Mouse (Mus musculus) midbrain, embryonic 16.5 days (tissue): ENCODE measurements at regions not wholly inside any gene's neighbourhood (a gene's known extent, or its start where the extent isn't known, plus 50 kb on each side); places are given as distances from the start of the nearest gene placed in this dataset.

Experiments
- ATAC-seq: fragments of 200-750 bp; cut with Nextera tagmentation; 2 replicates; pipeline ENCODE4 v1.8.0; 2017; ENCODE audit warnings: moderate TSS enrichment
- H3K27ac ChIP-seq: fragments of 300-500 bp; sonication (generic); 2 replicates; pipeline ENCODE4 v1.5.1; 2014; ENCODE audit warnings: mild to moderate bottlenecking, low read length, mixed read lengths
- H3K27me3 ChIP-seq: fragments of 300-500 bp; sonication (generic); 2 replicates; pipeline ENCODE4 v1.6.1; 2014; ENCODE audit warnings: low read depth, low read length, mixed read lengths; ENCODE audit not compliant: control insufficient read depth, insufficient read depth
- H3K36me3 ChIP-seq: fragments of 300-500 bp; sonication (generic); 2 replicates; pipeline ENCODE4 v1.6.1; 2014; ENCODE audit warnings: mild to moderate bottlenecking, low read length, moderate library complexity, mixed read lengths; ENCODE audit not compliant: control insufficient read depth, insufficient read depth
- H3K4me1 ChIP-seq: fragments of 300-500 bp; sonication (generic); 2 replicates; pipeline ENCODE4 v1.6.1; 2014; ENCODE audit warnings: mild to moderate bottlenecking, low read length, mixed read lengths; ENCODE audit not compliant: control insufficient read depth, insufficient read depth
- H3K4me2 ChIP-seq: fragments of 300-500 bp; sonication (generic); 2 replicates; pipeline ENCODE4 v1.6.1; 2014; ENCODE audit warnings: mild to moderate bottlenecking, low read length, mixed read lengths
- H3K4me3 ChIP-seq: fragments of 300-500 bp; sonication (generic); 2 replicates; pipeline ENCODE4 v1.5.1; 2014; ENCODE audit warnings: low read depth, mild to moderate bottlenecking, low read length, moderate library complexity, mixed read lengths
- H3K9ac ChIP-seq: fragments of 300-500 bp; sonication (generic); 2 replicates; pipeline ENCODE4 v1.6.1; 2014; ENCODE audit warnings: low read depth, low read length, mixed read lengths
- H3K9me3 ChIP-seq: fragments of 300-500 bp; sonication (generic); replicated peaks from 2 replicates; pipeline ENCODE4 v1.6.1; 2014; ENCODE audit warnings: mild to moderate bottlenecking, low read length, mixed read lengths; ENCODE audit not compliant: control insufficient read depth, poor library complexity, severe bottlenecking
- WGBS: fragments of 180-500 bp; shearing (Covaris S2); extraction: QIAGEN DNeasy Blood & Tissue Kit; methylation state at CpG from one replicate; pipeline ENCODE4 v1.1.7; 2014; 5-methylcytosine and 5-hydroxymethylcytosine counted together

DNA sequence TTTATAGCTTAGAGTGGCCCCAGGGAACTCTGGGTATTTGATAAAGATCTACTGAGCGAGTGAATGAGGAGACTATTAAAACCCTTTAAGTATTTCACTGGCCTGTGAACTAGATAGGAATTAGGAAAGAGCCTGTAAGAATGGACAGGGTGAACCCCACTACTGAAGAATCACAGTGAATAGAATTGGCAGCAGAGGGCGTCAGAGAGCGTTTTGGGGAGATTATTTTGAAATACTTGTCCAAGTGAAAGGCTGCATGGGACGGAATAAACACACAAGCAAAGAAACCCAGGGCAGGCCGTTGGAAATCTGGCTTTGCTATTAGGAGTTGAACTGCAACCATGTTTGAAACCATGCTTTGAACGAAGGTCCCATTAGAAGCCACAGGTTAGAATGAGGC, 200.9 kb downstream of the Gxylt1 start:
- Histone ChIP-seq H3K4me3 (no peak overlapping the region), H3K4me2 (no peak overlapping the region), H3K9me3 (no peaks in the 10 kb centered on the region), H3K4me1 (no peaks in the 10 kb centered on the region), H3K27ac (no peak overlapping the region), H3K36me3 (no peaks in the 10 kb centered on the region), H3K27me3 (no peaks in the 10 kb centered on the region), H3K9ac (no peak overlapping the region)
- ATAC-seq, result no peak
- WGBS, result 62% methylated on average over 6 of the region's 6 CpGs

DNA sequence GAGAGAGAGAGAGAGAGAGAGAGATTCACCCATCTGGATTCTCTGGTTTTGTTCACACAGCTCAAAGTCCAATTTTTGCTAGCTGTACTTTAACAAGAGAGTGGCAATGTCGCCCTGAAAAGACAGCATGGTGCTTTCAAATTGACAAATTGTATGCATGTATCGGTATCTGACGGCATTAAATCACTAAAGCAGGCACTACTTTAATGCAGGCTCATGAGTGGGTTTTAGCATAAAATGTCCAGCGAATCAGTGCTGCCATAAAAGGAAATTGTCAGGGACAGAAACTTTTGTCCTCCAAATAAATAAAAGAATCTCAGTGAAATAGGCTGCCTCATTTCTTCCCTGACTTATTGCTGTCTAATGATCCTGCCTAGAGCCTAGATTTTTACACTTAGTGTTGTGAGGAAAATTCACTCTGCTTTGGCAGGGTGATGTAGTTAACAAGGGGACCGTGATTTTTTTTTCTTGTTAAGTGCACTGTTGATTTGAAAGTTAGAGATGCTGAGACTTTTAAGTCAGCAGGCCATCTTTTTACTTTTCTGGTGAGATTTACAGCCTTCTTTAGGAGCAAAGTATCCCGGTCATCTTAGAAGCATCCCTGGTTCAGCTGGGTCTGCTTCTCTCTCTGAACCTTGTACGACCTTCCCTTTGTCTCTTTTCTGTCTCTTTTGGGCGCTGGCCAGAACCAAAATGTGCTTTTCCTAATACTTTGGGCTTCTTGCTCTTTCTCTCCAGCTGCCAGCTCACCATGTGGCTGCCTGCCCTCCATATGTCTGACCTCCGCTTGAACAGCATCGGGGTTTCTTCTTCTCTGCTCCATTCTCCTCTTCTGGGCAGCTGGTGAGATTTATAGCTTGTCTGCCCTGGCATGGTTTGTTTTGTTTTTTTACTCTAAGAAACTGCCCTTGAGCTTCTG, 212.5 kb downstream of the Gxylt1 start:
- no peak overlapping the region for H3K9ac ChIP-seq
- no peaks in the 10 kb centered on the region for H3K36me3 ChIP-seq
- H3K4me2 ChIP-seq, result no peak overlapping the region
- no peaks in the 10 kb centered on the region for H3K9me3 ChIP-seq
- H3K4me1 ChIP-seq, result 0 out of 2 replicates have a peak, but pooled peaks cover 2% of the 10 kb centered on the region
- no peak for ATAC-seq
- H3K4me3 ChIP-seq, result no peak overlapping the region
- H3K27ac ChIP-seq, result no peak overlapping the region
- no peaks in the 10 kb centered on the region for H3K27me3 ChIP-seq
- 46% methylated on average over 10 of the region's 10 CpGs for WGBS

- WGBS, result 92% methylated on average over 3 of the region's 3 CpGs
- no peaks in the 10 kb centered on the region for H3K36me3 ChIP-seq
Measured at GRCm38 (mm10) chr15:93053471-93053870, 221.5 kb downstream of the Gxylt1 start.

GRCm38 (mm10) chr15:93027185-93027584, 247.8 kb downstream of the Gxylt1 start:
- Histone ChIP-seq H3K9ac (no peak overlapping the region), H3K27ac (no peak overlapping the region), H3K27me3 (no peaks in the 10 kb centered on the region), H3K4me1 (no peaks in the 10 kb centered on the region), H3K4me3 (no peak overlapping the region), H3K9me3 (no peaks in the 10 kb centered on the region), H3K4me2 (no peak overlapping the region), H3K36me3 (no peaks in the 10 kb centered on the region)
- no peak for ATAC-seq
- 42% methylated on average over 6 of the region's 6 CpGs for WGBS

More at GRCm38 (mm10) chr15:93053471-93053870, 221.5 kb downstream of the Gxylt1 start:
- no peaks in the 10 kb centered on the region for H3K4me1 ChIP-seq
- H3K4me3 ChIP-seq, result no peak overlapping the region
- H3K9ac ChIP-seq, result no peak overlapping the region
- ATAC-seq, result no peak
- H3K4me2 ChIP-seq, result no peak overlapping the region
- no peak overlapping the region for H3K27ac ChIP-seq
- H3K9me3 ChIP-seq, result no peaks in the 10 kb centered on the region
- no peaks in the 10 kb centered on the region for H3K27me3 ChIP-seq

- WGBS, result 72% methylated on average over 11 of the region's 11 CpGs
Measured at GRCm38 (mm10) chr15:93026456-93027078, 248.4 kb downstream of the Gxylt1 start.

GRCm38 (mm10) chr15:93025791-93026190, 249.2 kb downstream of the Gxylt1 start:
- Histone ChIP-seq H3K9me3 (no peaks in the 10 kb centered on the region), H3K4me2 (no peak overlapping the region), H3K27ac (no peak overlapping the region), H3K9ac (no peak overlapping the region), H3K4me3 (no peak overlapping the region), H3K27me3 (no peaks in the 10 kb centered on the region), H3K36me3 (no peaks in the 10 kb centered on the region), H3K4me1 (no peaks in the 10 kb centered on the region)
- 80% methylated on average over 9 of the region's 9 CpGs for WGBS
- no peak for ATAC-seq

More at GRCm38 (mm10) chr15:93026456-93027078, 248.4 kb downstream of the Gxylt1 start:
- H3K9ac ChIP-seq, result no peak overlapping the region
- no peaks in the 10 kb centered on the region for H3K27me3 ChIP-seq
- no peak overlapping the region for H3K27ac ChIP-seq
- H3K4me1 ChIP-seq, result no peaks in the 10 kb centered on the region
- no peak overlapping the region for H3K4me2 ChIP-seq
- H3K36me3 ChIP-seq, result no peaks in the 10 kb centered on the region
- no peaks in the 10 kb centered on the region for H3K9me3 ChIP-seq
- no peak for ATAC-seq
- no peak overlapping the region for H3K4me3 ChIP-seq

DNA sequence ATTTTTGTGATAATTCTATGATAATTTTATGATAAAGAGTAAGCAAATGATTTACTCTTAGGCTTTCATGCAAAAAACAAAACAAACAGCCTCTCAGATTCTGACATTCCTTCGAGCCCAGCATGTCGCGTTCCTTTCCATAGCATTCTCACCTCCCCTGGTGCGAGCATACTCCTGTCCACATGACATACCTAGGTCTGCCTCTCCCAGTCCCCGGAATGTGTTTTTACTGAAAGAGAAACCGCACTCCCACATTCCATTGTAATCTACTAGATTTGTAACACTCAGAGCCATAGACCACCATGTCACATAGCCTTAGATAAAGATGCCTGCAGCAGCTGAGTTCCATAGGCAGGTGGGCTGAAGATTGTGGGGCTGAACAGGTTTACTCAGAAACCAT, 250.8 kb downstream of the Gxylt1 start:
- ATAC-seq, result no peak
- Histone ChIP-seq H3K36me3 (no peaks in the 10 kb centered on the region), H3K9ac (no peak overlapping the region), H3K4me2 (no peak overlapping the region), H3K9me3 (no peaks in the 10 kb centered on the region), H3K27ac (no peak overlapping the region), H3K27me3 (no peaks in the 10 kb centered on the region), H3K4me1 (no peaks in the 10 kb centered on the region), H3K4me3 (no peak overlapping the region)
- 94% methylated on average over 6 of the region's 6 CpGs for WGBS

- Histone ChIP-seq H3K9ac (no peak overlapping the region), H3K4me1 (no peaks in the 10 kb centered on the region), H3K27ac (no peak overlapping the region), H3K27me3 (no peaks in the 10 kb centered on the region), H3K4me3 (no peak overlapping the region), H3K36me3 (no peaks in the 10 kb centered on the region), H3K9me3 (no peaks in the 10 kb centered on the region), H3K4me2 (no peak overlapping the region)
- ATAC-seq, result no peak
- WGBS, result 62% methylated on average over 5 of the region's 5 CpGs
Measured at GRCm38 (mm10) chr15:93011166-93011565, 263.8 kb downstream of the Gxylt1 start.

- Histone ChIP-seq H3K4me2 (no peak overlapping the region), H3K9ac (no peak overlapping the region), H3K36me3 (no peaks in the 10 kb centered on the region), H3K27me3 (no peaks in the 10 kb centered on the region), H3K27ac (no peak overlapping the region), H3K4me3 (no peak overlapping the region), H3K4me1 (no peaks in the 10 kb centered on the region), H3K9me3 (no peaks in the 10 kb centered on the region)
- 65% methylated on average over 2 of the region's 2 CpGs for WGBS
- no peak for ATAC-seq
Measured at GRCm38 (mm10) chr15:93010629-93011028, 264.4 kb downstream of the Gxylt1 start.
